Mouse (Mus musculus): ENCODE data around the gene Pnkp.

Pnkp gene

GRCm38 (mm10) chr7:44826771-44827170, 30.2 kb upstream of the Pnkp start:
- no peak for DNase-seq (ENCODE audit: low spot score in 2 of 2)

GRCm38 (mm10) chr7:44828706-44829105, 28.2 kb upstream of the Pnkp start:
- DNase-seq (ENCODE audit: low spot score in 2 of 2) = no peak

GRCm38 (mm10) chr7:44832763-44833162, 24.2 kb upstream of the Pnkp start:
- DNase-seq (ENCODE audit: low spot score in 2 of 2) = no peak

- DNase-seq (ENCODE audit: low spot score in 2 of 2) = no peak
Measured at GRCm38 (mm10) chr7:44835373-44836015, 21.4 kb upstream of the Pnkp start.

- no peak for DNase-seq (ENCODE audit: low spot score in 2 of 2)
Measured at GRCm38 (mm10) chr7:44836016-44836404, 20.9 kb upstream of the Pnkp start.

GRCm38 (mm10) chr7:44836423-44837053, 20.4 kb upstream of the Pnkp start:
- DNase-seq (ENCODE audit: low spot score in 2 of 2) = no peak

- DNase-seq (ENCODE audit: low spot score in 2 of 2) = no peak
Measured at GRCm38 (mm10) chr7:44838073-44838472, 18.9 kb upstream of the Pnkp start.

GRCm38 (mm10) chr7:44839171-44839490, 17.8 kb upstream of the Pnkp start:
- no peak for DNase-seq (ENCODE audit: low spot score in 2 of 2)

- DNase-seq (ENCODE audit: low spot score in 2 of 2) = no peak
Measured at GRCm38 (mm10) chr7:44839491-44840191, 17.3 kb upstream of the Pnkp start.

GRCm38 (mm10) chr7:44840426-44840825, 16.5 kb upstream of the Pnkp start:
- no peak for DNase-seq (ENCODE audit: low spot score in 2 of 2)

- DNase-seq (ENCODE audit: low spot score in 2 of 2) = no peak
Measured at GRCm38 (mm10) chr7:44841825-44842463, 15.0 kb upstream of the Pnkp start.

- DNase-seq (ENCODE audit: low spot score in 2 of 2) = no peak
Measured at GRCm38 (mm10) chr7:44845006-44845405, 11.9 kb upstream of the Pnkp start.

- no peak for DNase-seq (ENCODE audit: low spot score in 2 of 2)
Measured at GRCm38 (mm10) chr7:44846804-44847203, 10.1 kb upstream of the Pnkp start.

- no peak for DNase-seq (ENCODE audit: low spot score in 2 of 2)
Measured at GRCm38 (mm10) chr7:44847772-44848171, 9.2 kb upstream of the Pnkp start.

GRCm38 (mm10) chr7:44848561-44849415, 8.2 kb upstream of the Pnkp start, which contains the start of the genes Akt1s1 and Tbc1d17:
Gene Akt1s1 (plus strand): TSS chr7:44848991.
Gene Tbc1d17 (minus strand): TSS chr7:44849079.
- DNase-seq (ENCODE audit: low spot score in 2 of 2) = peak; percentile 100

- peak; percentile 90 to 94 for DNase-seq (ENCODE audit: low spot score in 2 of 2)
Measured at GRCm38 (mm10) chr7:44849416-44850111, 7.4 kb upstream of the Pnkp start.

GRCm38 (mm10) chr7:44850146-44850545, 6.8 kb upstream of the Pnkp start:
- DNase-seq (ENCODE audit: low spot score in 2 of 2) = peak in 1 of 2 experiments; percentile 69

- no peak for DNase-seq (ENCODE audit: low spot score in 2 of 2)
Measured at GRCm38 (mm10) chr7:44850789-44851624, 5.9 kb upstream of the Pnkp start.

- DNase-seq (ENCODE audit: low spot score in 2 of 2) = no peak
Measured at GRCm38 (mm10) chr7:44851625-44852234, 5.2 kb upstream of the Pnkp start.
